Mouse (Mus musculus) gastrocnemius, postnatal 14 days (tissue): ENCODE measurements around the gene Slc16a13. TPM values are rescaled to one million over a fixed set of nuclear protein-coding genes. Genes with fewer than 3 reads are reported as not detected.

ENCODE experiments used
- DNase-seq: peaks from one replicate; pipeline ENCODE4 v3.0.0; 2021; ENCODE audit warnings: mixed read lengths
- intact Hi-C: fragments of 180-260 bp; cut with DNase I; formaldehyde crosslinking; loops from one replicate; pipeline ENCODE4 v1.15.1; 2025; ENCODE audit warnings: low total_unique reads
- total RNA-seq, 2 experiments: library from RNA; stranded (reverse); gene quantifications; 2 replicates each; pipeline ENCODE4 v1.2.3; 2021

Gene Slc16a13
- total RNA-seq, 2 experiments from 2014 or later: 0.53 to 1.5 TPM

GRCm38 (mm10) chr11:70234037-70234436, 13.2 kb upstream of the Slc16a13 start:
- no peak for DNase-seq
- intact Hi-C loops: no loop called here

DNA sequence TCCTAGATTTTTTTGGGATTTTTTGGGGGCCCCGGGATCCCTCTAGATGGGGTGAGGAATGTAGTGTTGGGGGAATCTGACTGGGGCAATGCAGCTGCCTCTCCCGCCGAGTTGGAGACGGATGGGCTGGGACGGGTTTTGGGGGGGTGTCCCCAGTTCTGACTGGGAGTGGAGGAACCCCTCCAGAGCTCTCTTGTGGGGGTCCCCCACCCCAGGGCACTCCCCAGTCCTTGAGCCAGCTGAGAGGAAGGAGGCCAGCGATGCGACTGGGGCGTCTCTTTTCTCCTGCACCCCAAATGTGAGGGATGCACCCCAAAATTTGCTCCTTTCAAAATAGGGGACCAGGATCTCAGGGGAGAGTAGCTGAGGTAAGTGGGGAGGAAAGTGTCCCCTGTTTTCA, 12.2 kb upstream of the Slc16a13 start:
- DNase-seq: no peak
- intact Hi-C loops: no loop called here

- no peak for DNase-seq
- intact Hi-C loops: no loop called here
These were observed 11.7 kb upstream of the Slc16a13 start for GRCm38 (mm10) chr11:70232546-70232945.

DNA sequence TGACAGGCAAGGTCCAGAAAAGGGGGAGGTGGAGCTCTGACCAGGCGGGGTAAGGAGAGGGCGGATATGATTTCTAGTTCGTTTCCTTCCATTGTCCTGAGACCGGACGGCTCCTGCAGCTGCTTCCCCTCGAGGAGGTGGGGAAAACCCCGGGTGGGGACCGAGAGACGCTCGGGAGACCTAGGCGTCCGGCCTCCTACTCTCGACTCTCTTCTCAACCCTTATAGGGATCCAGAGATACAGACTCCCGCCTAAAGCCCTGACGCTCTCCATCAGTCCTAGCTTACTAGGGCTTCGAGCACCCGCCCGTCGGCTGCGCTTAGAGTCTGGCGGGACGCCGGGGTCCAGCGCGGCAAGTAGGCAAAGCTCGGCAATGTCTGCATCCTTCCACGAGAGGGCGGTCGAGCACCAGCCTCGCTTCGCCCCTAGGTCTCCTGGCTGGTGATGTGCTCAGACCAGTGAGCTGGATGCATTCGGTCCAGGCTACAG, 9.4 kb upstream of the Slc16a13 start:
- DNase-seq: peak; percentile 90
- intact Hi-C loops: no loop called here

GRCm38 (mm10) chr11:70229260-70230010, 8.6 kb upstream of the Slc16a13 start, which contains the start of gene Bcl6b:
Gene Bcl6b (minus strand): TSS chr11:70229798.
- intact Hi-C loops: no loop called here
- no peak for DNase-seq

GRCm38 (mm10) chr11:70228828-70229227, 8.0 kb upstream of the Slc16a13 start:
- peak; percentile 81 for DNase-seq

GRCm38 (mm10) chr11:70227661-70228245, 6.9 kb upstream of the Slc16a13 start:
- intact Hi-C loops: no loop called here
- no peak for DNase-seq

More at GRCm38 (mm10) chr11:70228828-70229227, 8.0 kb upstream of the Slc16a13 start:
- intact Hi-C loops: no loop called here

GRCm38 (mm10) chr11:70227126-70227525, 6.3 kb upstream of the Slc16a13 start:
- intact Hi-C loops: no loop called here
- no peak for DNase-seq

DNA sequence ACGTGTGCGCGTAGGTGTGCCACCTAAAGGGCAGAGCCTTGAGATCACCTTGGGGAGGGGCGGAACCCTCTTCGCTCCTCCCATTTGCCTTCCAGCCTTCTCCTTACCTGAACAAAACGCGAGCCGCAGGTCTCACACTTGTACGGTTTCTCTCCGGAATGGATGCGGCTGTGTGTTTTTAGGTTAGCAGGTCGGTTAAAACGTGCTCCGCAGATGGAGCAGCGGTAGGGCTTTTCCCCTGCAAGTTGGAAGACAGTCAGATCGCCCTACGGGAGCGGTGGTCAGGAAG, 5.7 kb upstream of the Slc16a13 start:
- intact Hi-C loops: no loop called here
- DNase-seq: no peak

DNA sequence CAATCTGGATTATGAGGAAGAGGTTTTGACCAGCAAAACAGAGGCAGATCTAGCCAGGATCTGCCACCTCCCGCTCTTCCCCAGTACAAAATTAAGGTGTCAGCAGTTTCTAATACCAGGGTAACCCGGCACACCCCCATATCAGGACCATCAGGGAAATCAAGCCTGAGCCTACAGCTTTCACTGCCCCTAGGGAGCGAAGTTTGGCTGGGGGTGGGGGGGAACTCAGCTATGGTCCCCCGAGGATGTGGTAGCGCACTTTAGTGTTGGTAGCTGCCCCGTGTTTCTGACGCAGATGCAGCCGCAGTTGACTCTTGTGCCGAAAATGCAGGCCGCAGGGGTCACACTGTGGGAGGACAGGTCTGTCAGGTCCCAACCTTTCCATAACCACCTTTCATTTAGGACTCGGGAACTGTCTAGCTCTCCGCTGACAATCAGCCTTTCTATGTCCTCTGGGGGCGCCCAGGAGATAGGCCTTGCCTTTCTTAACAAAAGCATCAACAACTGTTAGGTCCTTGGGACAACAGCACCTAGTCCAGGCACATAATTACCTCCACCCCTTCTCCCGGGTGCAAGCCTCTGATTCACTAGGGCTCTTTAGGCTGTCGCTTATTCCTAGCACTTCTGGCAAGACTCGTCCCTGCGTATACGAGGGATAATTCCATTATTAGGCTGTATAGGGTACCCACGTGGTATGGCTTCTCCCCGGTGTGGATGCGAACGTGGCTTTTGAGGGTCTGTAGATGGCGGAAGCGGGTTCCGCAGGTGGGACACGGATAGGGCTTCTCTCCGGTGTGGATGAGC, 5.1 kb upstream of the Slc16a13 start:
- intact Hi-C loops: no loop called here
- DNase-seq: no peak

- intact Hi-C loops: no loop called here
- no peak for DNase-seq
These were observed 2.9 kb upstream of the Slc16a13 start for GRCm38 (mm10) chr11:70223724-70224123.

GRCm38 (mm10) chr11:70221603-70222500, 988 bp upstream of the Slc16a13 start:
- no peak for DNase-seq

GRCm38 (mm10) chr11:70220323-70220722, 541 bp downstream of the Slc16a13 start:
- intact Hi-C loops: no loop called here
- DNase-seq: no peak

More at GRCm38 (mm10) chr11:70221603-70222500, 988 bp upstream of the Slc16a13 start:
- intact Hi-C loops: no loop called here

DNA sequence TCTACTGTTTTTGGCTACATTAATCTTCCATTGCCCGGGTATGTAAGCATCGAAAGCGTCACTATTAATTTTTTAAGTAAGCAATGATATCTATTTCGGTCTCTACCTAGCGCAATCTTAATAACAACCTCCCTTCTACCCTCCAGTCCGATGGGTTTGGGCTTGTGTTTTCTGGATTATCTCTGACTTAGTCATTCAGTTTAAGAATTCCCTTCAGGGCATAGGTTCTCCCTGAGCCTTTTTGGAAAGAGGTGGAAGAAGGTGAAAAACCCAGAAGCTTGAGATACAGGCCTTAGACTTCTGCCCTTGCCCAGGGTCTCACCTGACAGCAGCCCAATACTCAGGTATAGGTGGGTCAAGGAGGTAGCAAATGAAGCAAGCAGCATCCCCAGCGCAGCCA, 991 bp downstream of the Slc16a13 start:
- intact Hi-C loops: no loop called here
- no peak for DNase-seq

GRCm38 (mm10) chr11:70218741-70219470, 2.0 kb downstream of the Slc16a13 start:
- DNase-seq: no peak

GRCm38 (mm10) chr11:70218039-70218438, 2.8 kb downstream of the Slc16a13 start:
- DNase-seq: no peak
- intact Hi-C loops: no loop called here

More at GRCm38 (mm10) chr11:70218741-70219470, 2.0 kb downstream of the Slc16a13 start:
- intact Hi-C loops: no loop called here

GRCm38 (mm10) chr11:70216103-70216502, 4.8 kb downstream of the Slc16a13 start:
- intact Hi-C loops: no loop called here
- no peak for DNase-seq

DNA sequence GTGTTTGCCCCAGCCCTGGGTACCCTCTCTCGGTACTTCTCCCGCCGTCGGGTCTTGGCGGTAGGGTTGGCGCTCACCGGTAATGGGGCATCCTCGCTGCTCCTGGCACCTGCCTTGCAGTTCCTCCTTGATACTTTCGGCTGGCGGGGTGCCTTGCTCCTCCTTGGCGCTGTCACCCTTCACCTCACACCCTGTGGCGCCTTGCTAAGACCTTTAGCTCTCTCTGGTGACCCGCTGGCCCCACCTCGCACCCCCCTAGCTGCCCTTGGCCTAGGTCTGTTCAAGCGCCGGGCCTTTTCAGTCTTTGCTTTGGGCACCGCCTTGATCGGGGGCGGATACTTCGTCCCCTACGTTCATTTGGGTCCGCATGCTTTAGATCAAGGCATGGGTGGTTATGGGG, 5.6 kb downstream of the Slc16a13 start:
- intact Hi-C loops: no loop called here
- no peak for DNase-seq

- DNase-seq: no peak
- intact Hi-C loops: loop anchor here (5.0 kb wide), 1 partner anchor 138 kb away; no protein-coding TSS in a partner anchor
These were observed 6.0 kb downstream of the Slc16a13 start for GRCm38 (mm10) chr11:70214856-70215209.
